Mouse (Mus musculus): ENCODE measurements around the gene Sbp.

Gene Sbp

DNA sequence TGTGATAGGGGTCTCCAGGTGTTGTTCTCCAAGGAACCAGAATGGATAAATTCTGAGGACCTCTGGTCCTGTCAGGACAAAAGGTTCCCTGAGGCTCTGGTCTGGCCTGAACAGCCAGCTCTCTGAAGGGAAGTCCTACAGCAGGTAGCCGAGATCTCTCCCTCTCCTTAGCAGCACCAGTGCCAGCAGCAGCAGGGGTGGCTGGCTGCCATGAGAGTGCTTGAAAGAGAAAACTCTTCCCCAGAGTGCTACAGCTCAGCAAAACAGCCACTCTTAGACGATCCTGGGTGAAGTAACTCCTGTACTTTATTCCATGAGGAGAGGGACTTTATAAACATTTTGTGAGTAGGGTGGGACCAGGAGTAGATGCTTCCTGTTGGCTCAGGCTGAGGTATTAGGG lies 48.3 kb downstream of the Sbp start:
- in situ Hi-C loops (cut with MboI), result no loop called here

- in situ Hi-C loops (cut with MboI), result no loop called here
These were observed 51.5 kb downstream of the Sbp start for GRCm38 (mm10) chr17:23992789-23993553.

GRCm38 (mm10) chr17:23993559-23994428 lies 52.3 kb downstream of the Sbp start:
- in situ Hi-C loops (cut with MboI), result no loop called here

DNA sequence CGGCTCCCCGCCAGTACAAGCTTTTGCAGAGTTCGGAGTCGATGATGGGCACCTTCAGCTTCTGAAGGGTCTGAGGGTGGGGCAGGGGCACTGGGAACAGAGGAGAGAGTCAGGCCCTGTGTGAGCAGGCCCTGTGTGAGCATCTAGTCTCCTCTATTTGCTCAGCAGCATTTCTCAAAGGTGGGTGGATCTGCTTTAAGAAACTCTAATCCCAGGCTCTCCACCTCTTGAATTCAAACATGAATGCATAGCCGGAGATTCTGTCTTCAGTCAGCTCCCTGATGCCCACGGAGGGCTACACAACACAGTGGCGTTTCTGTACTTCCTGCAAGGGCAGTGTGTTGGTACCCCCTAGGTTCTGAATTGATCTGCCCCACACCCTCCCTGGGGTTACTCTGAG lies 53.2 kb downstream of the Sbp start:
- in situ Hi-C loops (cut with MboI), result no loop called here
